Comparison of ENCODE assay signal across 12 mouse cellular contexts in genomic region chr1:52129794-52130193, GRCm38 (mm10).
"Had no signal": no experiment of that assay in that cellular context is flagged by ENCODE, and none has a peak within 500 bp of the region (broad histone marks: within the 10 kb centered on the region; RNA-seq: fewer than 3 reads in every experiment).

No protein-coding gene starts in this region.

- ATAC-seq: liver, embryonic 12.5 days; midbrain, embryonic 16.5 days had no signal

- H3K4me1 ChIP-seq: limb, embryonic 10.5 days; liver, embryonic 12.5 days; lung, embryonic 15.5 days; midbrain, embryonic 12.5 days had no signal

- H3K4me3 ChIP-seq: left cerebral cortex, adult 2 months; limb, embryonic 10.5 days; liver, embryonic 12.5 days; lung, embryonic 15.5 days; midbrain, embryonic 12.5 days had no signal

- DNase-seq: kidney, adult 2 months; kidney, postnatal 25 days; lung, postnatal 36 days; right cerebral cortex, adult 18-20 months; right cerebral cortex, postnatal 25 days; thymus, postnatal 4 days had no signal

- H3K27ac ChIP-seq: left cerebral cortex, adult 2 months; limb, embryonic 10.5 days; liver, embryonic 12.5 days; lung, embryonic 15.5 days; midbrain, embryonic 12.5 days had no signal

- H3K27me3 ChIP-seq: liver, embryonic 12.5 days; lung, embryonic 15.5 days; midbrain, embryonic 12.5 days had no signal
